Mouse (Mus musculus) forelimb bud, embryonic 11.5 days (tissue): ENCODE data around the gene 2010111I01Rik.
A peak's percentile ranks its signal among the peaks of the same experiment; 100 is the strongest.

Experiments used
- DNase-seq: peaks from one replicate; pipeline ENCODE4 v3.0.0-alpha.2; 2012; ENCODE audit warnings: low read depth, low spot score

Gene 2010111I01Rik

DNA sequence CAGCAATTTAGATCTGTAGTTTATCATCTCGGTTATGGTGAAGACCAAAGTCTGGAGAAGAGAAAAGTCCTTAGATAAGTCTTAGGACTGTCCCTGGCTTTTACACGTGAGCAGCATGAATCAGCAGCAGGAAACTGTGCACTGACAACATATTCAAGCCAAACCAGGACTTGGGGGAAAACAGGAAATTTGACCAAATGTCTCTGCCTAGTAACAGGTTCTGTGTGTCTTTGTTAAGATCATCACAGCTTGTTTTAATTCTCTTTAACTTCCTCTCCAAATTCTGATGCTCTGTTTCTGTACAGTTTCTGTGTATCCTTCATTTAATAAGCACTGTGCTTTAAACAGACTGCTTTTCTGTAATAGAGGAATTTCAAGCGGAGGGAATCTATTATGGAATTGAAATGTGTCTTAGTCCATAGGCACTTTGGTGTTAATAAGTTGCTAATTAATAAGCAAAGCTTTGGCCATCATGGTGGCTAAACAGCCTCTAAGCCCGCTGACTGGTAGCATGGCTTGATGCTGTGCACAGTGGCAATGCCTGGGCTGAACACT is 147.4 kb downstream of the 2010111I01Rik start:
- DNase-seq, result no peak

- peak; percentile 33 for DNase-seq
These were observed 148.1 kb downstream of the 2010111I01Rik start for GRCm38 (mm10) chr13:63112598-63113372.

DNA sequence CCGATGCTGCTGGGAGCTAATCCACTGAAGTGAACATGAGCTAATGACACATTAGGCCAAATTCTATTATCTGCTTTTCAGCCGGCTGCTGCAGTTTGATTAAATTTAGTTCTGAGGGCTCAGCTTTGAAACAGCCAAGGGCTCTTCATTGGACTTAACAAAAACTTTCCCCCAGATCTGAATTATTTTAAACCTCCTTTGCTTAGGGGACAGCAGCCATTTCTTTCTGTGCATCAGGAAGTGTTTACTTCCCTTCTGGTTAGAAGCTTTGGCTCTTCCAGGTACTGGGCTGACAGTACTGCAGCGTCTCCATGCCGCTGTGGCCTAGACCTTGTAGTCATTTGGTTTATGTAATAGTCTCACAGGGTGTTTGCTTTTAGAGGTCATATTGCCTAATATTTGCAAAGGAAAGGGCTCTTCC is 149.2 kb downstream of the 2010111I01Rik start:
- no peak for DNase-seq

DNA sequence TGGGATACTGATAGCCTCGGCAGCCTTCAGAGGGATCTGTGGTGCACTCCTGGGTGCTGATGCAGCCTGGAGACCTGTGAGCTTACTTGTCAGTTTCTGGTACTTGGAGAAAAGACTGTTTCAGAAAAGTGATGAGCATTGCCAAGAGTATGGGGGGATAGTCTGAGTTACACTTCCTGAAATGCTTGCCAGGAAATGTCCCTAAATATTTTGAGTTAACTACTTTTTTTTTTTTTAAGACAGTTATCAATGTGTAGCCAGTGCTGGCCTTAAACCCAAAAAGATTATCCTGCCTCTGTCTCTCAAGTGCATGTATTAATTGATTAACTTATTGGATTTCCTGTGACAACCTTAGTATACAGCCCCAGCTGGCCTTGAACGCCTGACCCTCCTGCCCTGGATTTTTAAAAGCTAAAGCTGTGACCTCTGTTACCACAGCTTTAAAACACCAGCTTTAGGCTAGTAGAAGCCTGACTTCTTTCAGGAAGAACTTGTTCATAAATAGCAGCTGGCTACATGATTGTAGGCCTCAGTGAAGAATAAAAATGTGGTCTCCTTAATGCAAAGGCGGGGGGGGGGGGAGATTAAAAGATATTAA is 150.6 kb downstream of the 2010111I01Rik start:
- DNase-seq, result no peak

GRCm38 (mm10) chr13:63117495-63118184 is 152.9 kb downstream of the 2010111I01Rik start:
- no peak for DNase-seq

DNA sequence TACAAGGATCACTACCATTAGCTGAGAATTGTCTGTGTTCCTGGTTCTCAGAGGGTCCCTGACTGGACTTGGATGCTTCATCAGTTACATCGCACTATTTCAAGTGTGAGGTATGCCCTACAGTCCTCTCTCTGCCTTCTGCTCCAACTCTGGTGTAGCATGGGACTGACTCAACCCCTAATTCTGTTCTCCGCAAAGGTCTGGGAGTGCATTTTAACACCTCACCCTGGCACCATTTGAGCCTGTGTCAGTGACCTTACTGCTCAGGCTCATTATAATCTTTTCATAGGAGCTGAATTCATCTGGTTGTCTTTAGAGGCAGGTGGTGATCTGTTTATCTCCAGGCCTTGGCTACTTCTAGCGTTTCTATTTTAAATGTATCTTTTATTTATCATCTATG is 154.0 kb downstream of the 2010111I01Rik start:
- DNase-seq, result no peak

DNA sequence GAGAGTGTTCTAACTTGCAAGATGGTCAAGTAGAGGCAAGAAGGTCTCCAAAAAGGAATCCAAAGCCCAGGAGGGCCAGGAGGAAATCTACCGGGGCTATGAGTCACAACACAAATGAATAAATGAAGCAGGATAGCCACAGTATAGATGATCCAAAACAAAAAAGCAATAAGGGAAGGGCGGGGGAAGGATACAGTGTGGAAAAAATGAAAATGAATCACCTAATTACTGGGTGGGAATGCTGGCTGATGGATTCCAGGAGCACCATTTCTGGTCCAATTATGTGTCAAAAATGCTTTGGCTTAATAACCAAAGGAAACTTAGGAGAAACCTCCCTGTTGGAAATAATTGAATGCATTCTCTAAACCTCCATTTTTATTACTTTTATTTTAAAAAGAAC is 155.6 kb downstream of the 2010111I01Rik start:
- no peak for DNase-seq

GRCm38 (mm10) chr13:63121747-63122146 is 157.1 kb downstream of the 2010111I01Rik start:
- no peak for DNase-seq

DNA sequence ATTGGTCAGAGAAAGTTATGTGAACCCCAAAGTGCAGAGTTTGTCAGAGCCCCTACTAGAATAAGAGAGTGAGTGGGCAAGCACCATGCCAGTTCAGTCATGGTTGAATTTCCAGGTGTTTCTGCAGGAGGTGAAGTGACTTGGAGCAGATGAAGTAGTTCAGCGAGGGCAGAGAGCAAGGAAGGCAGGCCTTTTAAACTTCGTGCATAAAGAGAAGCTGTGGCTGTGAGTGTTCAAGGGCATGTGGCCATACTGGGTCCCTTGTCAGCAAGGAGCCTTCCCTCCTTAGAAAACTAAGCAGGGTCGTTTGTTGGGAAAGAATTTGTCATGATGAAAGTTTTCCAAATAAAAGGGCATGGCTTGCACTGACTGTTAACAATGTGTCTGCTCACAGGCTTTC is 161.5 kb downstream of the 2010111I01Rik start:
- DNase-seq, result no peak

GRCm38 (mm10) chr13:63127516-63127915 is 162.8 kb downstream of the 2010111I01Rik start:
- DNase-seq, result no peak

- no peak for DNase-seq
These were observed 170.3 kb downstream of the 2010111I01Rik start for GRCm38 (mm10) chr13:63134879-63135421.

GRCm38 (mm10) chr13:63135994-63136393 is 171.3 kb downstream of the 2010111I01Rik start:
- no peak for DNase-seq

- no peak for DNase-seq
These were observed 172.1 kb downstream of the 2010111I01Rik start for GRCm38 (mm10) chr13:63136775-63137174.

GRCm38 (mm10) chr13:63138376-63139048 is 173.8 kb downstream of the 2010111I01Rik start:
- no peak for DNase-seq

- no peak for DNase-seq
These were observed 175.0 kb downstream of the 2010111I01Rik start for GRCm38 (mm10) chr13:63139463-63140226.

- no peak for DNase-seq
These were observed 176.1 kb downstream of the 2010111I01Rik start for GRCm38 (mm10) chr13:63140784-63141183.

DNA sequence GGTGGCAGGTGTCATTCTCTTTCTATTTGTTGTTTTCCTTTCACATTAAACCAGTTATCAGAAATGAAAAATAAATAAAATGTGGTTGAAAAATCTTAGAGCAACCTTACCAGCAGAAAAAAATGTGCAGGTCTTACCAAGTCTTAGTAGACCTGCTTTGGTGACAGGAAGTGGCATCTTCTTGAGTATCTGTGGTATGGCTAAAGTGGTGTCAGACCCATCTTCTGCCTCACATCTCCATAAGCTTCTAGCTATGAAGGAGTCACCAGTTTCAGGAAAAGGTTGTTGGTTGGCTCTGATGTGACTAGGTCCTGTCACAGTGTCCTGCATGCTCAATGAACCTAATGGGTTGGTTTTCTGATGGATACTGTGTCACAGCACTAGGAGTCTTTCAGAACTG is 176.6 kb downstream of the 2010111I01Rik start:
- DNase-seq, result no peak

GRCm38 (mm10) chr13:63146604-63147188 is 182.0 kb downstream of the 2010111I01Rik start:
- no peak for DNase-seq

- no peak for DNase-seq
These were observed 183.5 kb downstream of the 2010111I01Rik start for GRCm38 (mm10) chr13:63148157-63148556.

GRCm38 (mm10) chr13:63150470-63151020 is 185.9 kb downstream of the 2010111I01Rik start:
- DNase-seq, result no peak
